Mouse (Mus musculus): ENCODE data around the gene Gm17018. TPM values are rescaled to one million over a fixed set of nuclear protein-coding genes. Genes with fewer than 3 reads are reported as not detected.
A peak's percentile ranks its signal among the peaks of the same experiment; 100 is the strongest.

Gm17018 gene
- polyA plus RNA-seq, 1 experiment from 2014 or later = 54.3 TPM

DNA sequence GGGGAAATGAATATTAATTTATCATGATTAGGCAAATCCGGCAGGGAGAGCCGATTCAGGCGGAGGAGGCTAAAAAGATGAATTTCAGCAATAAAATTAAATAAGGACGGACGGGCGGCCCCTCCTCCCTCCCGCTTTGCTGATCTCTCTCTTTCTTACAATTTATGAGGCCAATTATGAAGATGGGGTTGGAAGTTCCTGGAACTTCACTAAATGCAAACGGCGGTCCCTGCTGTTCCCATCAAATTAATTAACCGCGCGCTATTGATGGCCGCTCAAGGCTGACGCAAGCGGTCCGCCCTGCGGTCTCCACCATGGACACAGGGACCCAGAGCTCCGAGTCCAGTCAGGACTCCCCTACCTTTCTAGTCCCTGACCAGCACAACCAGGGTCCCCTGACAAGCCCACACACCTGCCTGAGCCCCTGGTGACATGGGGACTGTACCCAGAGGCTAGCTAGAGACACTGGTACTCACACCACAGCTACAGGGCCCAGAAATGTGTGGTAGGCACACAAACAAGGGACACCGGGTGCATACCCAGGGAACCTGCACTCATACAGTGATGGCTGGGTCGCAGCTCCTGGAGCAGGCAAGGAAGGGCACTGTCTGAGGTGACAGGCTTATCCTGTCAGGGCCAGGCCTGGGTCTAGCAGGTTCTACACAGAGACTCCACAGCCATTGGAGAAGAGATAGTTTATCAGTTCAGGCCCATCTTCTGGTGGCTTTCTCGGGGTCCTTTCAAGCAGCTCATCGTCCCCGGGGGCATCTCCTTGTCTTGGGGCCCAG lies 11.1 kb upstream of the Gm17018 start:
- no peak for DNase-seq (ENCODE audit: low spot score)

DNA sequence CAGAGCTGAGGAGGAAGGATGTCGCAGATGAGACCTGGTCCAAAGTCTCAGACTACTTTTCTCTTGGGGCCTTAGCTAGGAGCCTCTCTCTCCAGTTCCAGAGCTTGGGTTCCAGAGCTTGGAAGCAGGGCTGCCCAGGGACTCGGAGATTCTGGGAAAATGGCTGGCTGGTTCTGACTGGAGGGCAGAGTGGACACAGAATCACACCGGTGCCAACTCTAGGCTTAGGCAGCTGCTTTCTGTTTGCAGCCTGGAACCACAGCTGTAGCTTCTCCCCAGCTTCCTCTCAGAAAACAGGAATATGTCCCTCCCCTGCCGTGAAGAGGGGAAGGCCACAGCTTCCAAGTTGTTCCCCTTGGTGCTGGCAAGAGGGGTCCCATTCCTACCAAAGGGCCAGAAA lies 10.5 kb upstream of the Gm17018 start:
- no peak for DNase-seq (ENCODE audit: low spot score)

DNA sequence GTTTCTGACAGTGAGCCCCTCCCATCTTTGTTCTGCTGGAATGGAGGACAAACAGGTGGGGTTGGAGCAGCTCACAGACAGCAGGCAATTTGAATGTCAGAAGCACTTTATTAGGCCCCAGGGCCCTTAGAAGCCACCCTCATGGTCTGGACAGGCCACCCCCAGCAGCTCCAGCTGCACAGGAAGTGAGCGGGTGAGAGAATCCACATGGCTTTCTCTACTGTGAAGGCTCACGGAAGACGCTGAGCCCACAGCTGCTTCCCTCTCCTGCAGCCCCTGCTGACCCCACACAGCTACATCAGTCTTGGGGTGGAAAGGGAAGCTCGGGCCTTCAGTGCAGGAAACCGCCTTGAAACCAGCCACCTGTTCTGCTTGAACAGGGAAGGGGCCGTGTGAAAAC lies 8.2 kb upstream of the Gm17018 start:
- DNase-seq (ENCODE audit: low spot score) = peak; percentile 60

DNA sequence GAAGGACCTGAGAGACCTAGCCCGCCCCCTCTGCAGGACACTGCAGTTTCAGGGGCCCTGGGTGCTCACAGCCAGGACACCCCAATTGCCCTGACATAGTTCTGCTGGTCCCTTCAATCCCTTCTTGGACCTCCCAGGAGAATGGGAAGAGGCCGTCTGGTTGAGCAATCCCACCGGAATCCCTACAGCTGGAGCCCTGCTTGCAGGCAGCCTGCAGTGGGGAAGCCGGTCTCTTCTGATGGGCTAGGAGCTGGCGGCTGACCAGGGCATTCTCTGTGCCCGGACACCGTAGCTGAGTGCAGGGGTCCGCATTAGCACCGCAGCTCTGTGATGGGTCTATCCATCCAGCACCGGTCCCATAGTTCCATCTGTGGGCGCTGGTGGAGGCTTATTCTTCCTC lies 6.3 kb upstream of the Gm17018 start:
- no peak for DNase-seq (ENCODE audit: low spot score)

DNA sequence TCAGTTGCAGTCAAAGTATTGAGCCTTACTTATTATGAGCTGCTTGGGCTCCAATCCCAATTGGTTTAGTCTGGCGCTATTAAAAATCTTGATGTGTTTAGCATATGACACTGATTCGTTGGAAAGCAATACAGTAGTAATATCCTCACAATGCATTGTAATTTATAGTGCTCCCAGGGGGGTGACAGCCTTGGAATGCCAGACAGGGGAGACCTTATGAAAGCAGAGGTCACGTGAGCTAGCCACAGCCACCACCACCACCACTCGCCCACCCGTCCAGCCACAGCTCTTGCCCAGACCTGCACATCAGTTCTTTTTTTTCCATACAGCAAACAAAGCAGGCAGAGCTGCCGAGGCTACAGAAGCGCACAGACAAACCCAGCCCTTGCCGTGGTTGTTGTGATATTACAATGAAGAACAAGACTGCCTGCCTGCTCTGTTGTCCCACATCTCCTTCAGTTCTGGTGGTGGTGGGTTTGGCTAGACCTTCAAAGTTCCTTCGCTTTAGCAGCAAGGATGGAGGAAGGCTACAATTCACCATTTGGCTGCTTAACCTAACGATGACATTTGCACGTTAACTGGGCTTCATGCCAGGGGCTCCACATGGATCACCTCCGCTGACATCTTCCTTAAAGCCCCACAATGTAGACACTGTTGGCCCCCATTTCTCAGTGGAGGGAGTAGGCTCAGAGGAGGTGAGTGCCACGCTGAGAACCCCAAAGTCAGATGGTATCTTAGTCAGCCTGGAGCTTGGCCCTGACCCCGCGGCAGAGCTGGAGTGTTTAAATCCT lies 5.7 kb downstream of the Gm17018 start:
- DNase-seq (ENCODE audit: low spot score) = no peak

DNA sequence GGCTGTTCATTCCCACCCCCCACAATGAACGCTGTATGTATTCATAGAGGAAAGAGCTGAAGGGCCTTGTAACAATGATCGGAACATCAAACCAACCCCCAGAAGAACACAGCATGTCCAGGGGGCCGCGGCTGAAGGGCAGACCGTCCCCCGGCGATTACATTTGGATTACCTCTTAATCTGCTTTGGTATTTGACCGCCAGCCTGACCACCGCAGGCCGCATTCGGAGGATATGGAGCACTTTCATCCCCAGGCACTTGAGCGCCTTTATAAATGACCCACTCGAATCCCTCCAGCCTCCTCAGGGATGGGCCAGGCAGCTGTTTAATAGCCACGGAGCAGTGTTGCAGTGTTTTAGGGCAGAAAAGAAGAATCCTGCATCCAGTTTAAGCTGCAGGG lies 7.0 kb downstream of the Gm17018 start:
- DNase-seq (ENCODE audit: low spot score) = no peak

DNA sequence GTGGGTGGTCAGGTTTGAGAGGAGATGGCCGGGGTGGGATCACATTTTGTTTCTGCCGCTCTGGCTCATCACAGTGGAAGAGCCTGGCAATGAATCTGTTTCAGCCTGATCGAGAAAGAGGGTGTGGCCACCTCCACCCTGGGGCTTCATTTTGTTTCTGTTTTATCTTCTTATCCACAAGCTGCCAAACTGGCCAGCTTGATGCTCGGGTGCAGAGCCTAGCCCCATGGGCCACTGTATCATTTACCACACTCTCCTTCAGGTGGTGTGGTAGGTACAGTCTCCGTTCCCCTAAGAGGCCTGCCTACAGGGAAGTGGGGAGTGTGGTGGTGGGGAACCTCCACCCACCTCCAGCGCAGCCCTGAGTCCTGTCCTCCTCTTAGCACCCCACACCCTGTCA lies 12.6 kb downstream of the Gm17018 start:
- no peak for DNase-seq (ENCODE audit: low spot score)

DNA sequence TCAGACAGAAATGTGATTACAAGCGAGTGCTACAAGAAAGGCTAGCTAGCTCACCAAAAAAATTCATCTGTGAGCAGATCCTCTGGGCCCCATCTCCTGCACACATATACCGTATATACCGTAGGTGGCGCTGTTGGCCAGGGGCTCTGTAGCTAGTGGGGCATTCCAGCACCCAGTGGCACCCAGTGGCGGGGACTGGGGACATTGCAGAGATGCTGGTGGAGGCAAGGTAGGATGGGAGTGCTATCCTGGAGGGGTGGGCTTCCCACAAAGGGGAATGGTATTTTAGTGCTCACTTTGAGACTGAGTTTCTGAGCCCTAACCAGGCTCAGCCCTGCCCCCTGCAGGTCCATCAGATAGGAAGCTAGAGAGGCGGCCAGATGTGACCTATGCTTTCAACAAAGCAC lies 13.4 kb downstream of the Gm17018 start:
- DNase-seq (ENCODE audit: low spot score) = peak; percentile 88

DNA sequence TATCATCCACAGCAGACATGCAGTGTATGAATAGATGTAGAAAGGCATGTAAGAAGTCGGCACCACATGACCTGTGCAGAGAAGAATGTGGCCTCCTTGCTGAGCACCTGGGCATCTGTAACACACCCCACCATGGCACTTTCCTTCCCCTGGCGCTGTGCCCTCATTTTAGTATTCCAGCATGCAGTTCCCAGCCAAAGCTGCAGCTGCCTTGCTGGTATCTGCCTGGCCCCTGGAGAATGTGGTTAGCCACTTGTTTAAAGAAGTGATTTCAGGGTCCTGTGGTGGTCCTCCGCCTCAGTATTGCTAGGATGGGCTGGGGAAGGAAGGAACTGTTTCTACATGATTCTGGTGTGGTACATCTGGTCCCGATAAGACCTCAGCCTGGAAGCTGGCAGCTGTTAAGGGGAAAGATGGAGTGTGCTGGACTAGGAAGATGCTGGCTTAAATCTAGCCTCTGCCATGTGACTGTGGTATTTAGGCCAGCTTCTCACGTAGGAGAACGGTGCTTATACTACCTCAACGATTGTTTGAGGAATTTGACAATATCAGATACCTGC lies 14.0 kb downstream of the Gm17018 start:
- no peak for DNase-seq (ENCODE audit: low spot score)

DNA sequence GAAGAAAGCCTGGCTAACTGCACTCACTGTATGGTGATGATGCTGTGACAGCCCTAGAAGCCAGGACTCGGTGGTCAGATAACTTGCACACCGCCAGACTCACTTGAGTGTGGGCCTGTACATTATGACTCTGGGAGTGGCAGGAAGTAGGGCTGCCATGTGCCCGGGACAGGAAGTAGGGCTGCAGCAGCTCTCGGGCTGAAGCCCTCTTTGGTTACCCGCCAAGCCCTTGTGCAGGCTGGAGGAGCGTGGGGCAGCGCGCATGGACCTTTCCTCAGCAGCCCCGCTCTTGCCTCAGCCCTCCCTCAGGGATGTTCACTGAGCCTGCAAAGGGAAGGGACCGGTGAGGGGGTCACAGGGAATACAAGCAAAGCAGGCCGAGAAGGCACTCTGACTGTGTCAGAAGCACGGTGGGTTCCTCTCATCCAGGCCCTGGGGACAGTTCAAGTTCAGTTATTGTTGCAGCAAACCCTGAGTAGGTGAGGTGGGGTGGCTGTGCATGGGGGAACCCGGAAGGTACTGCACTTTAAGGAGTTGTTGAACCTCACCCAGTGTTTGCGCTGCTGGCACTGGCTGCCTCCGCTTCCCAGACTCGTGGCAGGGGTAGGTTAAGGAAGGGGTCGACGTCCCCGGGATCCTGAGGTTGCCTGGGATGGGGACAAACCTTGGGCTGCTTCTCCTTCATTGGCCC lies 14.7 kb downstream of the Gm17018 start:
- DNase-seq (ENCODE audit: low spot score) = peak; percentile 69

DNA sequence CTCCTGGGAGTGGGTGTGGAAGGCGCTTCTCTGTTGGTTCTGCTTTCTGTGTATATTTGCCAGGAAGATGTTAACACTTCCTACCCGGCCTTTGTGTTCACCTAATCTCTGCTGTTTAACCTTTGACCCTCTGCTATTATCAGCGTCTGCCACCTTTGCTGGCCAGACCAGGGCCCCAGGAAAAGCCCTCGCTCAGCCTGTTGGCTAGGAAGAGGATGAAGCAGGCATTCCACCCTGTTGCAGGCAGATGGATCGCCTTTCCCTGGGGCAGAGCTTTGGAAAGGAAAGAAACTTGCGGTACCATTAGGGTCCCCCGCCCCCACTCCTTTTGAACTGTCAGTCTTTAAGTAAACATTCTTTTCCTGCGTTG lies 15.2 kb downstream of the Gm17018 start:
- DNase-seq (ENCODE audit: low spot score) = no peak

DNA sequence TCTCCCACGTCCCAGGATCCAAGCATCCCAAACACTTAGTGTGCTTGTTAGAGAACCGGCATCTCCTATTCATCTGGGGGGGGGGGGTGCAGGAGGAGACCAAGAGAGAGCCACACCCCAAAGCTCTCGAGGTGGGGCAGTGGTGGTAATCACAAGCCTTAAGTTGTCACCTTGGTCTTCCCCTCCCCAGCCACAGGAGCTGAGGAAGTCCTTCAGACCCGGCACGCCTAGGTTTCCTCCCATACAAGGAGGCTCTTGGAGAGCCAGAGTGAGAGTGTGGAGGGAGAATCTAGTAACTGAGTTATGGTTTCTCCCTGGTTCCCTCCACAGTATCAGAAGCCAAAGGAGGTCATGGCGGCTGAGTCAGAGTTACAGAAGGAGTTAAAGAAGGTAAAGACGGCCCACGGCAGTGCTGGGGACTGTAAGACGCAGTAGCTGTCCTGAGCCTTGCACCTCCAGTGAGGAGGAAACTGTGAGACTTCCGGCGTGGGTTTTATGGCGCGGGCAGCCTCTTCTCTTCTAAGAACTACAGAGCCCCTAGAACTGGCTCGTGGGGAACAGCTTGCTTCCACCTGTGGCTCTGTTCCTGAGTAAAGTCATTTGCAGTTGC lies 16.8 kb downstream of the Gm17018 start:
- DNase-seq (ENCODE audit: low spot score) = peak; percentile 82

DNA sequence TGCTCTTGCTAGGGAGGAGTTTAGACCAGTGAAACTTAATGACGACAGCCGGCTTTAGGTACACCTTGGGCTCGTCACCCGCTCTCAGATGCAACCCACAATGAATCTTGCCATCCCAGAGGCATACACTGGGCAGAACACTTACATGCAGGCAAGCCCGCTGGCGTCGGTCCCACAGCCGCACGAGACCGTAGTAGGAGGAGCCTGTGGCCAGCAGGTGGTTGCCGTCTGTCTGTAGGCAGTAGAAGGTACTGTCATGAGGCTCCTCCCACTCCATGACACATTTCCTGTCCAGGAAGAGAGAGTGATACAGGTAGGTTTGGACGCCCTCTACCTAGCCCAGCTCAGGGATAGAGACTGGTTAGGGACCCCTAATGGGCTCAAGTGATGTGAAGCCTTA lies 18.6 kb downstream of the Gm17018 start:
- DNase-seq (ENCODE audit: low spot score) = peak; percentile 48

DNA sequence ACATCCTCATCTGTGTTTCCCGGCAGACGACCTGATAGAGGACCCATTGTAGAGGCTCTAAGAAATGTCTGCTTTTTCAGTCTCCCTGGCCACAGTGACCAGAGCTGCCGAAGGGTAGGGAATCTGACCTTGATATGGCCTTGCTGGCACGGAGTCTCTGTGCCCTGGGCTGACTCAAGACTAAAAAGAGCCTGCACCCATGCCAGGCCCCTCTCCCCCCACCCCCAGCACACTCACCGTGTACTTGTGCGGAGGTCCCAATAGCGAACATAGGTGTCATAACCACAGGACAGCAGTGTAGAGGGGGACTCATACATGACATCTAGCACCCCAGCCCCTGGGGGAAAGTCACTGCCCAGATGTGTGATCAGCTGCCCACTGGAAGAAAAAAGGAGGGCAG lies 19.0 kb downstream of the Gm17018 start:
- DNase-seq (ENCODE audit: low spot score) = no peak

DNA sequence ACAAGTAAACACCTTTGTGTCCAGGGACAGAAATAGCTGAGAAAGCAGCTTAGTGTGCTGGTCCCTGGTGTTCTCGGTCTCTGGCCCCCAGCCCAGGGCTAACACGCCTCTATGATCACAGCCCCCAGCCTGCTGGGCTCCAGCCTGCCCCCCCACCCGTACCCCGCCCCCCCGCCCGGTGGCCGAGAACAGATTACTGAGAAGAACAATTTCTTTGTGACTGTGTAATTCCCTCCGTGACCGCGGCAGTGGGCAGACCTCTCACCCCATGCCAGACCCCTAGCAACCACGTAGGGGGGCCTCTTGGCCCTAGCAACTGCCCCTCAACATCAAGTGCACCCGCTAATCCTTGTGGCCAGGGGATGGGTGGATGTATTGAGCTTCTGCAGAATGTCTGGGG lies 19.8 kb downstream of the Gm17018 start:
- DNase-seq (ENCODE audit: low spot score) = no peak

DNA sequence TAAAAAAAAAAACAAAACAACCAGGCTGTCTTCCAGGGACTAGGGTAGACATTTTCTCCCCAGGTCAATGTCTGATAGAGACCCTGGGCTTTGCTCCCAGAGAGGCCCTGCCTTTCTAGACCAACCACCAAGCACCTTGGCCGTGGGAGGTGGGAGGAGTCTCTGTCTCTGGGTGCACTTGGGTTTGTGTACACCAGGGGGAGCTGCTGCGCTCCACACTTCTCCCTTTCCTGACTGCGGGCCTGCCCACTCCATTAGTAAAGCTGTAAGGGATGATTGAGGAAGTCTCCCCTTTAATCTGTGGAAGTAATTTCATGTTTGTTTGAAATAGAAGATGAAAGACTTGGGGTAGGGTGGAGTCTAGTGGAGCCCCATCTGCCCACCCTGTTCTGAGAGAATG lies 20.8 kb downstream of the Gm17018 start:
- peak; percentile 69 for DNase-seq (ENCODE audit: low spot score)

DNA sequence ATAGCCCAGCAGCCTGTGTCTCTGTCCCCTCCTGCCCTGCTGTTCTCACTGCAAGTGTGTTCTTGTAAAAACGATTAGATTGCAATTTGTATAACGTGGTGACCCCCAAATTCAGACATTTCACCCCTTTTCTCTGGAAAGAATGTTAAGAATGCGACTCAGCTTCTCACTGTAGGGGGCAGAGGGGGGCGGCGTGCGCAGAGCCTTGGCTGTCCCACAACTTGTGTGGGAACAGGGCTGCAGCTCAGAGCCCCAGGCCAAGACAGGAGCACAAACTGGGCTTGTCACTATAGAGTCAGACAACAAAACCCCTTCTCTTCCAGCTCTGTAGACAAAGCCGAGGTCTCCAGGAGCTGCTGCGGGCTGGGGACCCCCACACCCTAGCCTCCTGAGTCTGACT lies 21.7 kb downstream of the Gm17018 start:
- DNase-seq (ENCODE audit: low spot score) = no peak

DNA sequence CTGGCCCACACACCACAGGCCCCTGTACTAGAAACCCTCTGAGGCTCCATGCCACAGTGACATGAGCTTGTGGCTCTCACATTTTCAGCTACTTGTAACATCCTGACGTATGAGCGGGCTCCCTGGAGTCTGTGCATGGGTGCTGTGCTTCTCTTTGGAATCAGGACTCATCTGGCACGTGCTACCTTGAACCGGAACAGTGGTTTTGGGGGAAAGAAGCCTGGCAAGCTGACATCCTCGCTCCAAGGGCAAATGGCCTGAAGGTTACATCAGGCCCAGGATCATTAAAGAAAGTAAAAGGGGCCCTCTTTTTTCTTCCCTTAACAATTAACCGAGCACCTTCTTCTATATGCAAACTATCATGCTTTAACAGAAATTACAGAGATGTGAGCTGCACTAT lies 22.7 kb downstream of the Gm17018 start:
- no peak for DNase-seq (ENCODE audit: low spot score)

DNA sequence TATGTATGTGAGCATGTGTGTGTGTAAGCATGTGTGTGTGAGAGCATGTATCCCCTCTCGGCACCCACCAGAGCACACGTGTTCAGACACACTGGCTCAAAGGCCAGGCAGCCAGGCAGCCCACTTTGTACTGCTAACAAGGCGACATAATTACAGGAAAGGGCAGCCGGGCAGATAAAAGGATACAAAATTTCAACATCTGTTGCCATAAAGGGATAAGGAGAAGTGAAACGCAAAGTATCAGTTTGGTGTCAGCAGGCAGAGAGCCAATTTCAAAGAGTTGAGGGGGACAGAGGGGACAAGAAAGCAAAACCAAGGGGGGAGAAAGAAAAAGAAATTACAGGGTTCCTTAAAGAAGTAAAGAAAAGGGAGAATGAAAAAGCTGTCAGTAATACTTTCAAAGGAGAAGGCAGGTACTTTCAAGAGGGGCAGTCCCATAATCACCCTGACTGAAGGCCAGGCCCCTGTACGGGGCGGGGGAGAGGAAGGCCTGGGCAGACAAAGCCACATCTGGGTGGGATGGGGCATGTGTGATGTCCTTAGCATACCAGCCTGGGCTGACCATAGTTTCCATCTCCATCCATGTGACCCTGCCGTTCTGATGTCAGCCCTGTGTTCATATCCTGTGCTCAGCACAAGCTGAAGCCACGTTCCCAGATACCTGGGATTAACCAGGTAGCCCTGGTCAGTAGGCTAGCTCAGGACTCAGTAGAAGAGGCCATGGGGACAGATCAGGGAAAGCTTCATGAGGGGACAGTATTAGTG lies 24.6 kb downstream of the Gm17018 start:
- DNase-seq (ENCODE audit: low spot score) = no peak

DNA sequence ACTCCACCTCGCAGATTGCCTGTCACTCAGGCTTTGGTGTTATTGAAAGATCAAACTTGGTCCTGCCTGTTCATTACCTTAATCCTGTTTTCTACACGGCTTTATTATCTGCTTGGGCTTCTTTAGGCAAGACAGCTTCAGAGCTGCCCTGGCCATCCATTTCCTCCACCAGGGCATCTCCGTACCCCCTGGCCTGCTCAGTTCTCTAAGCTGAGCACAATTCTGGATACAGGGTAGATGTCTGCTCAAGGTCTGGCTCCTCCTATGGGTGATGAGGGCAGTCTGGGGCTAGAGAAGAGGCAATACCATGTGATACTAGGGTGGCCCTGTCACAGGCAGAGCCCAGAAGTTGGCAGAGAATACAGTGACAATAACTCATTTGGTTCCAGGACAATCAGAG lies 26.4 kb downstream of the Gm17018 start:
- no peak for DNase-seq (ENCODE audit: low spot score)
